In the genomic region with DNA sequence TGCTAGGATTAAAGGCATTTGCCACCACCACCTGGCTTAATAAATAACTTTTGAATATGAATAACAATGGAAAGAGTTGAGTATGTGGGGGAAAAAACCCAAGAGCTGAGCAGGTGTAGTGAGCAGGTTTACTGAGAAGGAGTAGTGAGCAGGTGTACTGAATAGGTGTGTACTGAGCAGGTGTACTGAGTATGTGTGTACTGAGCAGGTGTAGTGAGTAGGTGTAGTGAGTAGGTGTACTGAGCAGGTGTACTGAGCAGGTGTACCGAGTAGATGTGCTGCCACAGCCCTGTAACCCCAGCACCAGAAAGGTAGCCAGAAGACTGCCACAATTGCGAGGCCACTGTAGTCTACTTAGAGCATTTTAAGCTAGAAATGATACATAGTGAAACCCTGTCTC, we compare ENCODE assay signal across 31 mouse cellular contexts. TPM values are rescaled to one million over a fixed set of nuclear protein-coding genes. Genes with fewer than 3 reads are reported as not detected.
"Had no signal": no experiment of that assay in that cellular context is flagged by ENCODE, and none has a peak within 500 bp of the region (broad histone marks: within the 10 kb centered on the region; RNA-seq: fewer than 3 reads in every experiment).

No protein-coding gene starts in this region.

- H3K4me1 ChIP-seq: stomach, embryonic 15.5 days had no signal

- DNase-seq: kidney, adult 18-20 months; kidney, postnatal 25 days; layer of hippocampus, adult 9-11 months; lung, adult 2 months; lung, postnatal 14 days; lung, postnatal 4 days; retina, postnatal 1 day; right cerebral cortex, postnatal 25 days; spleen, adult 18-20 months; thymus, adult 2 months; thymus, postnatal 14 days had no signal

- H3K9ac ChIP-seq: liver, embryonic 14.5 days; midbrain, embryonic 13.5 days; neural tube, embryonic 13.5 days; stomach, embryonic 15.5 days had no signal

- H3K4me3 ChIP-seq: layer of hippocampus, adult 2 months; midbrain, embryonic 10.5 days; midbrain, embryonic 13.5 days; myocyte; neural tube, embryonic 13.5 days; stomach, embryonic 15.5 days had no signal

- H3K36me3 ChIP-seq: midbrain, embryonic 10.5 days; midbrain, embryonic 13.5 days; neural tube, embryonic 13.5 days; stomach, embryonic 15.5 days had no signal

- H3K27ac ChIP-seq: kidney, postnatal 0 days; layer of hippocampus, adult 2 months; midbrain, embryonic 10.5 days; midbrain, embryonic 13.5 days; neural tube, embryonic 13.5 days; stomach, embryonic 15.5 days had no signal

- H3K4me2 ChIP-seq: midbrain, embryonic 13.5 days; neural tube, embryonic 13.5 days; stomach, embryonic 15.5 days had no signal

- H3K9me3 ChIP-seq: midbrain, embryonic 10.5 days; midbrain, embryonic 13.5 days; neural tube, embryonic 13.5 days; stomach, embryonic 15.5 days had no signal

- ATAC-seq: inflammation-experienced regulatory T-cells, adult 6 months; midbrain, embryonic 13.5 days; midbrain, embryonic 16.5 days had no signal

- H3K27me3 ChIP-seq: midbrain, embryonic 13.5 days; neural tube, embryonic 13.5 days; stomach, embryonic 15.5 days had no signal

RNA-seq across cellular contexts. Expression of a gene that starts 2.3 kb away (rescaled TPM):
- total RNA-seq: layer of hippocampus, adult 2 months; layer of hippocampus, postnatal 25 days; left cerebral cortex, adult 18-20 months; left cerebral cortex, postnatal 10 days; left cerebral cortex, postnatal 36 days; monocyte, adult 5-6 weeks; neutrophil, adult 5-6 weeks had no signal
- polyA plus RNA-seq: kidney, embryonic 14.5 days; kidney, postnatal 0 days; limb, embryonic 11.5 days; limb, embryonic 14.5 days; lung, embryonic 16.5 days; midbrain, embryonic 10.5 days; midbrain, embryonic 13.5 days; midbrain, embryonic 16.5 days; myocyte; neural tube, embryonic 13.5 days had no signal

RNA-seq across cellular contexts. Expression of a gene that starts 37.2 kb away (rescaled TPM):
- total RNA-seq: layer of hippocampus, adult 2 months had no signal

RNA-seq across cellular contexts. Expression of a gene that starts 52.8 kb away (rescaled TPM):
- polyA plus RNA-seq: midbrain, embryonic 16.5 days had no signal
